Mouse (Mus musculus) ES-E14 (cell line): ENCODE data around the gene Tmem163.

Experiments used
- HCFC1 ChIP-seq: IDR thresholded peaks from 2 replicates; pipeline ENCODE4 v1.6.1; 2012; ENCODE audit warnings: low read length, inconsistent platforms, borderline replicate concordance; ENCODE audit not compliant: insufficient read depth
- ZC3H11A ChIP-seq: IDR thresholded peaks from 2 replicates; pipeline ENCODE4 v1.6.1; 2012; ENCODE audit warnings: low read depth, mild to moderate bottlenecking, inconsistent platforms, low read length, borderline replicate concordance

DNA sequence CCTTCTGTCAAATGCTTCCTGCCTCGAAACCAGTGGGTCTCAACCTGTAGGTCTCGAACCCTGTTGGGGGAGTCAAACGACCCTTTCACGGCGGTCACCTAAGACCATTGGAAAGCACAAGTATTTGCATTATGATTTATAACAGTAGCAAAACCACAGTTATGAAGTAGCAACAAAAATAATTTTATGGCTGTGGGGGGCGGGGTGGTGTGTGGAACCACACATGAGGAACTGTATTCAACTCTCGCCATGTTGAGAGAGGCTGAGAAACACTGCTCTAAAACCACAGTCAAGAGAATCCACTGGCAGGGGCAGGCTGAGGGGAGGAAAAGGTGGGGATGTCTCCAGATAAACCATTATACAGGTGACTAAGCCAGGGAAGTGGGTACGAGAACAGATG lies 166.2 kb downstream of the Tmem163 start:
- TF ChIP-seq HCFC1 = no peak
- no peak for TF ChIP-seq ZC3H11A
